Mouse (Mus musculus): ENCODE measurements around the gene Tbc1d16.

- TF ChIP-seq POLR2A (IDR thresholded peaks at IDR 0.05; ENCODE audit: borderline replicate concordance, extremely low read depth, insufficient read depth, insufficient read length, poor library complexity, severe bottlenecking), result no peak
- no peak for TF ChIP-seq CTCF (IDR thresholded peaks at IDR 0.05; ENCODE audit: borderline replicate concordance, extremely low read depth, insufficient read depth, insufficient read length)
Measured at GRCm38 (mm10) chr11:119127147-119127546, 101.2 kb downstream of the Tbc1d16 start.
